Mouse (Mus musculus) heart, postnatal 0 days (tissue): ENCODE measurements around the gene Fbxl14. TPM values are rescaled to one million over a fixed set of nuclear protein-coding genes. Genes with fewer than 3 reads are reported as not detected.
"Not testable (repeated sequence)": the region's sequence is repeated elsewhere in the genome, so short reads cannot be mapped to it uniquely, and the experiment has no call there.

Experiments used
- ATAC-seq: fragments of 200-750 bp; cut with Nextera tagmentation; 2 replicates; pipeline ENCODE4 v1.8.0; 2017; ENCODE audit warnings: low read depth, moderate number of reproducible peaks, moderate library complexity; ENCODE audit not compliant: insufficient read depth
- DNase-seq: peaks from one replicate; pipeline ENCODE4 v3.0.0-alpha.2; 2016; ENCODE audit warnings: low spot score
- H3K27ac ChIP-seq: fragments of 300-500 bp; sonication (generic); 2 replicates; pipeline ENCODE4 v1.5.1; 2014; ENCODE audit warnings: low read depth, mild to moderate bottlenecking
- H3K27me3 ChIP-seq: fragments of 300-500 bp; sonication (generic); 2 replicates; pipeline ENCODE4 v1.6.1; 2014; ENCODE audit warnings: low read length, mixed read lengths; ENCODE audit not compliant: control insufficient read depth, insufficient read depth
- H3K36me3 ChIP-seq: fragments of 300-500 bp; sonication (generic); replicated peaks from 2 replicates; pipeline ENCODE4 v1.6.1; 2014; ENCODE audit warnings: low read length, mixed read lengths; ENCODE audit not compliant: control insufficient read depth, insufficient read depth
- H3K4me1 ChIP-seq: fragments of 300-500 bp; sonication (generic); 2 replicates; pipeline ENCODE4 v1.6.1; 2014; ENCODE audit warnings: antibody characterized with exemption; ENCODE audit not compliant: control insufficient read depth, insufficient read depth
- H3K4me2 ChIP-seq: fragments of 300-500 bp; sonication (generic); 2 replicates; pipeline ENCODE4 v1.6.1; 2014; ENCODE audit warnings: low read depth, mild to moderate bottlenecking, low read length, moderate library complexity
- H3K4me3 ChIP-seq: fragments of 300-500 bp; sonication (generic); 2 replicates; pipeline ENCODE4 v1.5.1; 2014; ENCODE audit warnings: low read depth, low read length
- H3K9ac ChIP-seq: fragments of 300-500 bp; sonication (generic); replicated peaks from 2 replicates; pipeline ENCODE4 v1.6.1; 2014; ENCODE audit warnings: low read depth, low read length, mixed read lengths
- H3K9me3 ChIP-seq: fragments of 300-500 bp; sonication (generic); replicated peaks from 2 replicates; pipeline ENCODE4 v1.6.1; 2016; ENCODE audit warnings: low read length; ENCODE audit not compliant: control insufficient read depth
- CTCF ChIP-seq: IDR thresholded peaks from 2 replicates; pipeline ENCODE4 v1.5.1; 2016; ENCODE audit warnings: antibody characterized with exemption, control low read depth, low read depth
- EP300 ChIP-seq: IDR thresholded peaks from 2 replicates; pipeline ENCODE4 v1.6.1; 2016; ENCODE audit warnings: antibody characterized with exemption, low read depth
- WGBS: fragments of 180-500 bp; shearing (Covaris S2); extraction: QIAGEN DNeasy Blood & Tissue Kit; methylation state at CpG from one replicate; pipeline ENCODE4 v1.1.7; 2014; 5-methylcytosine and 5-hydroxymethylcytosine counted together
- polyA plus RNA-seq: library from polyadenylated mRNA; unstranded; fragments of >200 nt; fragmentation: Nextera tagmentation; extraction: Ambion mirVana; gene quantifications from 2 replicates; pipeline ENCODE4 v1.2.1, GENCODE M21; 2015
- total RNA-seq: library from RNA; depleted of rRNA; stranded (reverse); fragments of >200 nt; gene quantifications from 2 replicates; pipeline ENCODE4 v1.2.3, GENCODE M21; 2014; ENCODE audit warnings: low replicate concordance

Gene Fbxl14
- total and polyA plus RNA-seq, 2 experiments from 2014 or later, result 2.2 to 40.1 TPM

DNA sequence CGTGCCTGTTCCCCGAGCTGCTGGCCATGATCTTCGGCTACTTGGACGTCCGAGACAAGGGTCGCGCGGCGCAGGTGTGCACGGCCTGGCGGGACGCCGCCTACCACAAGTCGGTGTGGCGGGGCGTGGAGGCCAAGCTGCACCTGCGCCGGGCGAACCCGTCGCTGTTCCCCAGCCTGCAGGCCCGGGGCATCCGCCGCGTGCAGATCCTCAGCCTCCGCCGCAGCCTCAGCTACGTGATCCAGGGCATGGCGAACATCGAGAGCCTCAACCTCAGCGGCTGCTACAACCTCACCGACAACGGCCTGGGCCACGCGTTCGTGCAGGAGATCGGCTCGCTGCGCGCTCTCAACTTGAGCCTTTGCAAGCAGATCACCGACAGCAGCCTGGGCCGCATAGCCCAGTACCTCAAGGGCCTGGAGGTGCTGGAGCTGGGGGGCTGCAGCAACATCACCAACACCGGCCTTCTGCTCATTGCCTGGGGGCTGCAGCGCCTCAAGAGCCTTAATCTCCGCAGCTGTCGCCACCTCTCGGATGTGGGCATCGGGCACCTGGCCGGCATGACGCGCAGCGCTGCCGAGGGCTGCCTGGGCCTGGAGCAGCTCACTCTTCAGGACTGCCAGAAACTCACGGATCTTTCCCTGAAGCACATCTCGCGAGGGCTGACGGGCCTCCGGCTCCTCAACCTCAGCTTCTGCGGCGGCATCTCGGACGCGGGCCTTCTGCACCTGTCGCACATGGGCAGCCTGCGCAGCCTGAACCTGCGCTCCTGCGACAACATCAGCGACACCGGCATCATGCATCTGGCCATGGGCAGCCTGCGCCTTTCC lies 623 bp downstream of the Fbxl14 start:
- no peaks in the 10 kb centered on the region for H3K27me3 ChIP-seq
- WGBS, result under 1% methylated on average over 70 of the region's 70 CpGs
- H3K4me1 ChIP-seq, result peaks cover 23% of the 10 kb centered on the region
- no peak for TF ChIP-seq CTCF
- no peak for TF ChIP-seq EP300
- DNase-seq (peak; percentile 65), ATAC-seq (peak; percentile 15)
- peaks cover 9% of the 10 kb centered on the region; the same call in 1 of the 2 replicates for H3K36me3 ChIP-seq
- H3K4me3 ChIP-seq, result peak overlapping the region; percentile 96
- peak overlapping the region; percentile 100 for H3K27ac ChIP-seq
- peak overlapping the region; percentile 94 for H3K9ac ChIP-seq
- H3K4me2 ChIP-seq, result peak overlapping the region; percentile 91
- no peaks in the 10 kb centered on the region for H3K9me3 ChIP-seq

DNA sequence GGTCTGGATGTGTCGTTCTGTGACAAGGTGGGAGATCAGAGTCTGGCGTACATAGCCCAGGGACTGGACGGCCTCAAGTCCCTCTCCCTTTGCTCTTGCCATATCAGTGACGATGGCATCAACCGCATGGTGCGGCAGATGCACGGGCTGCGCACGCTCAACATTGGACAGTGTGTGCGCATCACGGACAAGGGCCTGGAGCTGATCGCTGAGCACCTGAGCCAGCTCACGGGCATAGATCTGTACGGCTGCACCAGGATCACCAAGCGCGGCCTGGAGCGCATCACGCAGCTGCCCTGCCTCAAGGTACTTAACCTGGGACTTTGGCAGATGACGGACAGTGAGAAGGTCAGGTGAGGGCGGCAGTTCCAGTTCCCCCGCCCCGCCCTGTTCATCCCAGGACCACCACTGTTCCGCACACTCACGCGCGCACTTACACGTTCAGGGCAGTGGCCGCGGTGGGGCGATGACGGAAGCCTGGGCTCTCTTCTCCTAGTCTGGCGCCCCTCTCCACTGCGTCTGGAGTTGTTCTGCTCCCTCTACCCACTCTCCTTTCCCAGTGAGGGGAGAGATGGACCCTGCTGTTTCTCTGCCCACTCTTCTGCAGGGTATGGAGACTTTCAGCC lies 1.4 kb downstream of the Fbxl14 start:
- no peak for TF ChIP-seq EP300
- no peak for TF ChIP-seq CTCF
- Histone ChIP-seq H3K36me3 (peaks cover 9% of the 10 kb centered on the region; the same call in 1 of the 2 replicates), H3K27ac (peak overlapping the region; percentile 100), H3K27me3 (no peaks in the 10 kb centered on the region), H3K9ac (peak overlapping the region; percentile 94), H3K4me3 (peak overlapping the region; percentile 96), H3K4me1 (peaks cover 23% of the 10 kb centered on the region), H3K9me3 (no peaks in the 10 kb centered on the region), H3K4me2 (peak overlapping the region; percentile 91)
- DNase-seq (no peak), ATAC-seq (no peak)
- under 1% methylated on average over 32 of the region's 33 CpGs for WGBS

DNA sequence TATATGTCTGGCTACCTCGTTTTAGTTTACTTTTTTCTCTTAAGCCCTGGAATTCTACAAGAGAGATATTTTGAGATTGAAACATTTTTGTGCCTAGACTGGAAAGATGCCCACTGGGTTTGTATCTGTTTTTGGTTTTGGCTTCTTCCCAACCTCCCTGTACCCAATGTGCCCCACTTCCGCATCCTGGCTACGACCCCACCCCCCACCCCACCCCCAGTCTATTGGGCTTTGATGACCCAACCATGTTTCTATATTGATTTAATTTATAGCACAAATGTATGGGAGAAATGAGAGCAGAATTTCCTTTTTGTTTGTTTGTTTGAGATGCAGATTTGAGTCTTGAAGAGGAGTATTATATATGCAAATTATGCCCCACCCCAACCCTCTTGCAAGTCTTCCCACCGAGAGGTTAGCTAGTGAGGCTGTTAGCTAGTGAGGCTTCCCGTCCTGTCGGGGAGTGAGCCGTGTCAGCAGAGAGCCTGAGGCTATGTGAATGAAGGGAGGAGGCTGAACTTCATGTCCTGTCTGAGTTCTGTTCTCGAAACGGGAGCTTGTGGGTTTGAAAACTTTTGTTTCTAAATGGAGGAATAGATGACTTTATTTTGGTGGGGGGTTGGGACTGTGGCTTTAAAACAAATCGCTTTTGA lies 2.4 kb downstream of the Fbxl14 start:
- not testable (repeated sequence) for H3K9me3 ChIP-seq, H3K27me3 ChIP-seq, ATAC-seq, H3K9ac ChIP-seq, DNase-seq, H3K27ac ChIP-seq, H3K36me3 ChIP-seq
- Histone ChIP-seq H3K4me2 (peak overlapping the region; percentile 91), H3K4me1 (peaks cover 23% of the 10 kb centered on the region), H3K4me3 (peak overlapping the region; percentile 96; the same call in 1 of the 2 replicates)
- WGBS, result 4% methylated on average over 10 of the region's 10 CpGs

DNA sequence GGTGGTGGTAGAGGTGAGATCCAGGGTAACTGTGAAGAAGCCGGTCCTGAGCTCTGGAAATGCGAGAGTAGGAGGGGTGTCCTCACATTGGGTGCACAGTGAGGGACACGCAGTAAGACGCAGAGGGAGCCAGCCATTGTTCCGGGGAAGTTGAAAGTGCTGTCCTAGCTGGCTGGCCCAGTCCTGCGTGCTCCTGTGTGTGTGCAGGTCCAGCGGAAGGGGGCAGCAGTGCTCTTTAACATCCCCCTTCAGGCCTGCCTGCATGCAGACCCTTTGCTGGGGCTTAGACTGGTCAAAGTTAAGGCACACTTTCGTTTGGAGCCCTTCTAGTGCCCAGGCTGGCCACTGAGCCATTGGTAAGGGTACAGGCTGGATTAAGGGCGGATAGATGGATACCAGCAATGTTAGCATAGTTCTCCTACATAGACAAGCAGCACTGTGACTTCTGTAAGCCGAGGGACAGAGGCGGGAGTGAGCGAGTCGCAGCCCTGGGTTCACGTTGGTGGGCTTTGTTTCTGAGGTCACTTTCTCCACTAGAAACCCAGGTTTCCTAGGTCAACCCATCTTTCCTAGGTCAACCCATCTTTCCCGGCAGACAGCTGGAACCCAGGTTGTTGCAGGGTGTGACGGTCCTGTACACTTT lies 3.6 kb downstream of the Fbxl14 start:
- Histone ChIP-seq H3K9me3 (no peaks in the 10 kb centered on the region), H3K27me3 (no peaks in the 10 kb centered on the region), H3K27ac (no peak overlapping the region), H3K36me3 (peaks cover 9% of the 10 kb centered on the region; the same call in 1 of the 2 replicates), H3K4me1 (peaks cover 13% of the 10 kb centered on the region), H3K4me3 (peak overlapping the region; percentile 24; the same call in 1 of the 2 replicates), H3K4me2 (peak overlapping the region; percentile 60), H3K9ac (peak overlapping the region; percentile 27; the same call in 1 of the 2 replicates)
- ATAC-seq (no peak), DNase-seq (peak; percentile 58)
- WGBS, result 44% methylated on average over 16 of the region's 16 CpGs
- TF ChIP-seq EP300 (no peak), CTCF (peak; percentile 50)

DNA sequence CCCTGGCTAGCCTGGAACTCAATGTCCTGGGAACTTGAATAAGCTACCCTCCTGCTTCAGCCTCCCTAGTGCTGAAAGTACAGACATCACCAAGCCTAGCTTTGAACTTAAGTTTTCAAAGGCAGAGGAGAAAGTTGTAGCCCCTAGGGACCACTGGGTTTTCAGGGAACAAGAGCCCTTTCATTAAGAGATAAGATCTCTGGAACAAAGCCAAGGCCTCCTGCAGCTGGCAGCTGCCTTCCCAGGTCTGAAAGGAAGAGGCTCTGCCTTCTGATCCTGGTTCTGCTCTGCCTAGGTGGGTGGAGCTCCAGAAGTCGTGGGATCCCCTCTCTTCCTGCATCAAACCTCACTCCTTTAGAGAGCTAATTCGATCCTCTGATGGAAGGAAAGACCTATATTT lies 6.0 kb downstream of the Fbxl14 start:
- H3K9me3 ChIP-seq, result no peaks in the 10 kb centered on the region

More for the DNA sequence above, 6.0 kb downstream of the Fbxl14 start:
- TF ChIP-seq CTCF (no peak), EP300 (no peak)
- Histone ChIP-seq H3K27ac (no peak overlapping the region), H3K9ac (no peak overlapping the region), H3K4me2 (no peak overlapping the region), H3K4me3 (no peak overlapping the region), H3K27me3 (no peaks in the 10 kb centered on the region), H3K36me3 (peaks cover 9% of the 10 kb centered on the region; the same call in 1 of the 2 replicates), H3K4me1 (peaks cover 16% of the 10 kb centered on the region)
- DNase-seq (no peak), ATAC-seq (no peak)
- WGBS, result 10% methylated on average over 2 of the region's 2 CpGs
